In the genomic region with DNA sequence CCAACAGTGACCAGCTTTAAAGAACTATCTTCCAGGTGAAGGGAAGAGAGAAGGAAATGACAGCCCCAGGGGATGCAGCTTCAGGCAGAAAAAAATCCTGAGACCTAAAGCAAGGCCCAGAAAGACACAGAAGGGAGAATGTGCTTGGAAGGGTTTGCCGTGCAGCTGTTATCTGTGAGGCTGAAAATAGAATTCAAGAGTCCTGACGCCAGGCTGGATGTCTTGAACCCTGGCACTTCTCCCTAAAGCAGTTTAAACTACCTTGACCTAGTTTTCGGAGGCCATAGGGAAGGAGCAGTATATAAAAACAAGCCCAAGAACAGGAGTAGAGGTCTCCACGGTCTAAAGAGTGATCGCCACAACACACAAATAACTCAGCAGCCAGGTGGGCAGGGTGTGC, we compare ENCODE assay signal across 23 mouse cellular contexts. TPM values are rescaled to one million over a fixed set of nuclear protein-coding genes. Genes with fewer than 3 reads are reported as not detected.
A peak's percentile ranks its signal among the peaks of the same experiment; 100 is the strongest.
DNase-seq lines count a peak whose midpoint lies in the region; ATAC-seq and TF ChIP-seq lines count a peak whose summit lies in the region.
"Had no signal": no experiment of that assay in that cellular context is flagged by ENCODE, and none has a peak within 500 bp of the region (broad histone marks: within the 10 kb centered on the region; RNA-seq: fewer than 3 reads in every experiment).

No protein-coding gene starts in this region.

- H3K9me3 ChIP-seq in heart, embryonic 11.5 days (replicated peaks; ENCODE audit: control insufficient read depth, low read length), result no peaks in the 10 kb centered on the region
- H3K9me3 ChIP-seq in midbrain, embryonic 12.5 days, result no peaks in the 10 kb centered on the region
- H3K9me3 ChIP-seq in midbrain, embryonic 16.5 days (replicated peaks; ENCODE audit: control insufficient read depth, low read length, poor library complexity, severe bottlenecking), result no peaks in the 10 kb centered on the region
- H3K9me3 ChIP-seq: liver, embryonic 12.5 days had no signal

- no peak for TF ChIP-seq CTCF in gastrocnemius, adult 2 months (IDR thresholded peaks at IDR 0.05)

- H3K27me3 ChIP-seq in heart, embryonic 11.5 days (ENCODE audit: control insufficient read depth, insufficient read depth, low read length), result 0 out of 2 replicates have a peak, but pooled peaks cover 3% of the 10 kb centered on the region
- peaks cover 11% of the 10 kb centered on the region; the same call in 1 of the 2 replicates for H3K27me3 ChIP-seq in midbrain, embryonic 12.5 days
- H3K27me3 ChIP-seq in midbrain, embryonic 16.5 days (ENCODE audit: control insufficient read depth, insufficient read depth, low read depth, low read length), result no peaks in the 10 kb centered on the region

- peak overlapping the region; percentile 41 for H3K4me2 ChIP-seq in heart, embryonic 11.5 days
- H3K4me2 ChIP-seq in midbrain, embryonic 12.5 days (replicated peaks), result no peak overlapping the region
- H3K4me2 ChIP-seq in midbrain, embryonic 16.5 days (ENCODE audit: low read length), result no peak overlapping the region
- H3K4me2 ChIP-seq: hindbrain, embryonic 14.5 days; liver, embryonic 12.5 days; midbrain, embryonic 11.5 days had no signal

- peaks cover 23% of the 10 kb centered on the region for H3K4me1 ChIP-seq in heart, embryonic 11.5 days (ENCODE audit: control insufficient read depth, insufficient read depth, low read length)
- H3K4me1 ChIP-seq in midbrain, embryonic 12.5 days, result peaks cover 9% of the 10 kb centered on the region
- H3K4me1 ChIP-seq in midbrain, embryonic 16.5 days (ENCODE audit: control insufficient read depth, insufficient read depth, low read length), result peaks cover 6% of the 10 kb centered on the region; the same call in 1 of the 2 replicates

- ATAC-seq in heart, embryonic 11.5 days (replicated peaks; ENCODE audit: insufficient number of reproducible peaks, low FRiP score, low TSS enrichment), result no peak
- no peak for ATAC-seq in midbrain, embryonic 12.5 days (ENCODE audit: low FRiP score, low read depth)
- ATAC-seq in midbrain, embryonic 16.5 days, result no peak
- ATAC-seq: forebrain, embryonic 14.5 days; intestine, postnatal 0 days; liver, embryonic 12.5 days; liver, postnatal 0 days; Patski had no signal

- WGBS in heart, embryonic 11.5 days (ENCODE audit: insufficient replicate concordance), result 35% methylated on average over 5 of the region's 5 CpGs
- 74% methylated on average over 5 of the region's 5 CpGs for WGBS in midbrain, embryonic 12.5 days
- 71% methylated on average over 5 of the region's 5 CpGs for WGBS in midbrain, embryonic 16.5 days

- no peak overlapping the region for H3K4me3 ChIP-seq in gastrocnemius, adult 2 months
- H3K4me3 ChIP-seq in heart, embryonic 11.5 days (ENCODE audit: low read depth, low read length), result no peak overlapping the region
- no peak overlapping the region for H3K4me3 ChIP-seq in midbrain, embryonic 12.5 days
- H3K4me3 ChIP-seq in midbrain, embryonic 16.5 days (ENCODE audit: low read depth, low read length), result no peak overlapping the region
- H3K4me3 ChIP-seq: liver, embryonic 12.5 days had no signal

- peak; percentile 47 for DNase-seq in gastrocnemius, adult 2 months
- no peak for DNase-seq in gastrocnemius, postnatal 10 days
- DNase-seq in heart, postnatal 4 days, result no peak
- peak; percentile 19 to 32 for DNase-seq in heart, postnatal 10 days
- DNase-seq in testis, postnatal 10 days (ENCODE audit: low spot score), result no peak
- DNase-seq: adrenal gland, postnatal 10 days; cerebellum, adult 8-10 months; cerebellum, postnatal 25 days; kidney, postnatal 14 days; left cerebral cortex, postnatal 4 days; liver, postnatal 0 days; lung, postnatal 36 days; right cerebral cortex, adult 18-20 months; thymus, postnatal 4 days had no signal

- peak overlapping the region; percentile 80 for H3K27ac ChIP-seq in gastrocnemius, adult 2 months
- H3K27ac ChIP-seq in heart, embryonic 11.5 days (ENCODE audit: low read depth, low read length), result peak overlapping the region; percentile 81
- H3K27ac ChIP-seq in midbrain, embryonic 12.5 days (replicated peaks), result 0 out of 2 replicates have a peak overlapping the region, but pooled peaks have one; percentile 12
- no peak overlapping the region for H3K27ac ChIP-seq in midbrain, embryonic 16.5 days (ENCODE audit: low read length)
- H3K27ac ChIP-seq: hindbrain, embryonic 14.5 days; liver, embryonic 12.5 days had no signal

- intact Hi-C loops in gastrocnemius, adult 2 months (cut with DNase I), result loop anchor here (5.0 kb wide), 1 partner anchor 35 kb away; no protein-coding TSS in a partner anchor
- intact Hi-C loops in heart, postnatal 10 days (cut with DNase I), result no loop called here

- H3K9ac ChIP-seq in heart, embryonic 11.5 days (ENCODE audit: low read depth, low read length), result 0 out of 2 replicates have a peak overlapping the region, but pooled peaks have one; percentile 54
- H3K9ac ChIP-seq in midbrain, embryonic 12.5 days (replicated peaks), result no peak overlapping the region
- no peak overlapping the region for H3K9ac ChIP-seq in midbrain, embryonic 16.5 days (ENCODE audit: low read depth, low read length)
- H3K9ac ChIP-seq: hindbrain, embryonic 14.5 days; liver, embryonic 12.5 days; liver, postnatal 0 days had no signal

- H3K36me3 ChIP-seq in heart, embryonic 11.5 days (ENCODE audit: control insufficient read depth, insufficient read depth, low read length), result no peaks in the 10 kb centered on the region
- no peaks in the 10 kb centered on the region for H3K36me3 ChIP-seq in midbrain, embryonic 12.5 days
- H3K36me3 ChIP-seq in midbrain, embryonic 16.5 days (ENCODE audit: control insufficient read depth, insufficient read depth, low read length), result no peaks in the 10 kb centered on the region
- H3K36me3 ChIP-seq: liver, embryonic 12.5 days had no signal

RNA-seq across cellular contexts. Expression of gene Efr3b, which starts 3.7 kb away (rescaled TPM):
- 1 to 10 TPM; 5.5 to 8.3 TPM for total RNA-seq in gastrocnemius, adult 2 months (2021)
- total RNA-seq in gastrocnemius, postnatal 10 days (2021), result 1 to 10 TPM; 5.8 to 7.2 TPM
- polyA plus RNA-seq in heart, embryonic 11.5 days (2014; fragmentation: Nextera tagmentation; extraction: Ambion mirVana), result 6.4 and 10.5 TPM in 2 replicates
- 1 to 10 TPM; 8.4 to 9.6 TPM for total RNA-seq in heart, postnatal 4 days (2021)
- 32.0 and 34.3 TPM in 2 replicates for polyA plus RNA-seq in midbrain, embryonic 12.5 days (2016; fragmentation: Nextera tagmentation; extraction: Ambion mirVana)
- polyA plus RNA-seq in midbrain, embryonic 16.5 days (2015; fragmentation: Nextera tagmentation; extraction: Ambion mirVana), result 48.4 and 53.6 TPM in 2 replicates
- total RNA-seq in heart, postnatal 10 days (2021), result 10 to 100 TPM in 1 of 2 experiments, 1 to 10 TPM in 1; 9.8 to 15.8 TPM

RNA-seq across cellular contexts. Expression of gene Dnajc27, which starts 40.0 kb away (rescaled TPM):
- total RNA-seq in gastrocnemius, adult 2 months (2021), result 10 to 100 TPM; 30.9 to 38.3 TPM
- 10 to 100 TPM; 10.3 to 11.5 TPM for total RNA-seq in gastrocnemius, postnatal 10 days (2021)
- 7.8 and 10.1 TPM in 2 replicates for polyA plus RNA-seq in heart, embryonic 11.5 days (2014; fragmentation: Nextera tagmentation; extraction: Ambion mirVana)
- 1 to 10 TPM; 8.2 to 9.4 TPM for total RNA-seq in heart, postnatal 4 days (2021)
- polyA plus RNA-seq in midbrain, embryonic 12.5 days (2016; fragmentation: Nextera tagmentation; extraction: Ambion mirVana), result 14.0 and 14.2 TPM in 2 replicates
- polyA plus RNA-seq in midbrain, embryonic 16.5 days (2015; fragmentation: Nextera tagmentation; extraction: Ambion mirVana), result 21.2 and 25.8 TPM in 2 replicates
- total RNA-seq in heart, postnatal 10 days (2021), result 1 to 10 TPM; 6.8 to 7.3 TPM

Comparison
In these comparisons a context has a peak if more than half of its experiments do, and no peak if none do; other contexts are left out.
1. DNase-seq: peak in gastrocnemius, adult 2 months (single experiment) and heart, postnatal 10 days (2 of 2); none in gastrocnemius, postnatal 10 days (single experiment), heart, postnatal 4 days (single experiment) and testis, postnatal 10 days (single experiment).